Mouse (Mus musculus): ENCODE data around the gene Dlgap1.

DNA sequence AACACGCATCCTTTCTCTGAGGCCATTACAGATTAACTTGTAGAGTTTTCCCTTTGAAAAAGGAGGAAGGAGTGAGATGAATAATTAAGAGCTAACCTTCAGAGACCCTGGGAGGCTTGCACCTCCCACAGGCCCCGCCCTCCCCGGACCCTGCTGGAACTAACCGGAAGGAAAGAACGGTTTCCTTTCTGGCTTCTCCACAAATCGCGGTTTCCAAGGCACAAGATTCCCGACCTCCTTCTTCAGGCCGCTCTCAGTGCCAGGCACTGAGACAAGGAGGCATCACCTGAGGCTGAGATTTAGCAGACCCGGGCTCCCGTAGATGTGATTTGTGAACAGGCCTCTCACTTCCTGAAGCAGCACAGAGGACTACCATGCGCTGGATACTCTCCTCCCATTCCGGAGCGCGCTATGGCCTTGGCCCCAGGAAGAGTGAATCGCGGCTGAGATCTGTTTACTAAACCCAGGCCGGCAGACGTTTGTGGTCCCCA lies 782.3 kb downstream of the Dlgap1 start:
- TF ChIP-seq GATA1 (IDR thresholded peaks at IDR 0.05; ENCODE audit: borderline replicate concordance, low read length) (no peak), FLI1 (IDR thresholded peaks at IDR 0.05; ENCODE audit: low read length) (no peak)
